Mouse (Mus musculus) spleen, adult 2 months (tissue): Measurements from ENCODE around the gene Dennd5b.

Experiments
- CTCF ChIP-seq: fragments of 200-500 bp; IDR thresholded peaks from 2 replicates; pipeline ENCODE4 v1.5.1; 2011; ENCODE audit warnings: mild to moderate bottlenecking, inconsistent platforms; ENCODE audit not compliant: insufficient read depth, insufficient read length, insufficient replicate concordance; ENCODE audit errors: extremely low read depth
- POLR2A ChIP-seq: fragments of 200-500 bp; IDR thresholded peaks from 2 replicates; pipeline ENCODE4 v1.6.1; 2011; ENCODE audit warnings: low read depth, low read length, inconsistent platforms

DNA sequence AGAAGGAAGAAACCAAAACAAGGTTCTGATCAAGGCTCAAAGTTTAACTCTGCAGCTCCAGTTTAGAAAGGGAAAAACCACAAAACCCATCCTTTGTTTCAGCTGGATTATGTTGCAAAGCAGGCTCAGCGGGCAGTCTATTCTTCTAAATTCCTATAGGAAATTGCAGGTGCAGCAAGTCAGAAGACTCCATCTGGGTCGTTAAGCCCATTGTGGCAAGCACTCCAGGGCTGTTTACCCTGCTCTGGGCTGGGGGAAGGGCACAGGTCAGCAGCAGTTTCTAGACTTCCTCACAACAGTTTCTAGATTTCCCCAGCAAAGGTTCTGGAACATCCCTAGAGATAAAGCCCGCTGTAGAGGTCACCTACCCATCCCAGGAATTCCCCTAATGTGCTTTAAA is 29.6 kb upstream of the Dennd5b start:
- TF ChIP-seq CTCF (no peak), POLR2A (no peak)
